Mouse (Mus musculus) ES-E14 (cell line): ENCODE measurements at regions not wholly inside any gene's neighbourhood (a gene's known extent, or its start where the extent isn't known, plus 50 kb on each side); places are given as distances from the start of the nearest gene placed in this dataset.

Experiments used
- DNase-seq: peaks from one replicate; pipeline ENCODE4 v3.0.0-alpha.2; 2013; ENCODE audit warnings: low read depth, low spot score
- H3K27ac ChIP-seq: 2 replicates; pipeline ENCODE4 v1.5.1; 2012; ENCODE audit warnings: low read depth, mild to moderate bottlenecking, low read length, moderate library complexity, mixed read lengths; ENCODE audit not compliant: poor library complexity, insufficient read depth, severe bottlenecking
- H3K36me3 ChIP-seq: 2 replicates; pipeline ENCODE4 v1.6.1; 2012; ENCODE audit warnings: mild to moderate bottlenecking, low read length, moderate library complexity, mixed read lengths; ENCODE audit not compliant: control insufficient read depth, poor library complexity, insufficient read depth, severe bottlenecking
- H3K4me1 ChIP-seq, 2 experiments: fragments of 150-350 bp in 1 of 2; sonication (generic) in 1 of 2; 2 replicates each; pipeline ENCODE4 v1.6.1; 2012; ENCODE audit warnings: low read length in 2 of 2, mild to moderate bottlenecking in 1 of 2, mixed read lengths in 1 of 2; ENCODE audit not compliant: control insufficient read depth in 2 of 2, insufficient read depth in 2 of 2, poor library complexity in 1 of 2
- H3K4me3 ChIP-seq, 2 experiments: fragments of 150-350 bp in 1 of 2; sonication (generic) in 1 of 2; 2 replicates each; pipeline ENCODE4 v1.5.1; 2012; ENCODE audit warnings: low read length in 2 of 2, low read depth in 1 of 2, mild to moderate bottlenecking in 1 of 2, mixed read lengths in 1 of 2; ENCODE audit not compliant: insufficient read depth in 1 of 2, poor library complexity in 1 of 2, severe bottlenecking in 1 of 2
- H3K9ac ChIP-seq: 2 replicates; pipeline ENCODE4 v1.6.1; 2012; ENCODE audit warnings: low read depth, mild to moderate bottlenecking, low read length, mixed read lengths; ENCODE audit not compliant: poor library complexity, insufficient read depth, severe bottlenecking
- H3K9me3 ChIP-seq: fragments of 150-350 bp; sonication (generic); 2 replicates; pipeline ENCODE4 v1.6.1; 2012; ENCODE audit warnings: low read depth, mild to moderate bottlenecking, low read length; ENCODE audit not compliant: control insufficient read depth, insufficient read depth
- CHD2 ChIP-seq: IDR thresholded peaks from 2 replicates; pipeline ENCODE4 v1.6.1; 2014; ENCODE audit warnings: mild to moderate bottlenecking, low read depth, low read length, inconsistent platforms
- HCFC1 ChIP-seq: IDR thresholded peaks from 2 replicates; pipeline ENCODE4 v1.6.1; 2012; ENCODE audit warnings: low read length, inconsistent platforms, borderline replicate concordance; ENCODE audit not compliant: insufficient read depth
- MAFK ChIP-seq: IDR thresholded peaks from 2 replicates; pipeline ENCODE4 v1.6.1; 2014; ENCODE audit warnings: mild to moderate bottlenecking, low read depth, low read length, inconsistent platforms; ENCODE audit not compliant: insufficient read depth
- ZC3H11A ChIP-seq: IDR thresholded peaks from 2 replicates; pipeline ENCODE4 v1.6.1; 2012; ENCODE audit warnings: low read depth, mild to moderate bottlenecking, inconsistent platforms, low read length, borderline replicate concordance
- ZNF384 ChIP-seq: IDR thresholded peaks from 2 replicates; pipeline ENCODE4 v1.6.1; 2012; ENCODE audit warnings: low read depth, low read length, inconsistent platforms
- in situ Hi-C, 2 experiments: fragments of 600-800 bp; cut with MboI; formaldehyde crosslinking; loops; one replicate each; pipeline ENCODE4 v1.15.1; 2025; ENCODE audit warnings: low sequenced_read_pairs in 2 of 2, inconsistent platforms in 1 of 2; ENCODE audit not compliant: unreplicated experiment in 2 of 2

GRCm38 (mm10) chr4:22109410-22109809 lies 178.3 kb downstream of the Faxc start:
- no peaks in the 10 kb centered on the region for H3K4me1 ChIP-seq
- H3K36me3 ChIP-seq, result no peaks in the 10 kb centered on the region
- in situ Hi-C loops, result no loop called here
- no peak for DNase-seq
- H3K27ac ChIP-seq, result no peak overlapping the region
- H3K9ac ChIP-seq, result no peak overlapping the region
- no peak overlapping the region for H3K4me3 ChIP-seq
- H3K9me3 ChIP-seq, result no peaks in the 10 kb centered on the region
- TF ChIP-seq CHD2 (no peak), ZC3H11A (no peak), HCFC1 (no peak), MAFK (no peak), ZNF384 (no peak)

GRCm38 (mm10) chr4:22110400-22110799 lies 179.3 kb downstream of the Faxc start:
- Histone ChIP-seq H3K27ac (no peak overlapping the region), H3K4me1 (no peaks in the 10 kb centered on the region), H3K9ac (no peak overlapping the region), H3K9me3 (no peaks in the 10 kb centered on the region), H3K36me3 (no peaks in the 10 kb centered on the region), H3K4me3 (no peak overlapping the region)
- TF ChIP-seq ZNF384 (no peak), ZC3H11A (no peak), MAFK (no peak), CHD2 (no peak), HCFC1 (no peak)
- DNase-seq, result no peak
- in situ Hi-C loops, result no loop called here

GRCm38 (mm10) chr4:22112209-22112608 lies 181.1 kb downstream of the Faxc start:
- no peaks in the 10 kb centered on the region for H3K36me3 ChIP-seq
- H3K9me3 ChIP-seq, result no peaks in the 10 kb centered on the region
- no peak overlapping the region for H3K27ac ChIP-seq
- no peak for DNase-seq
- TF ChIP-seq HCFC1 (no peak), MAFK (no peak), ZNF384 (no peak), CHD2 (no peak), ZC3H11A (no peak)
- H3K4me3 ChIP-seq, result no peak overlapping the region
- in situ Hi-C loops, result no loop called here
- no peak overlapping the region for H3K9ac ChIP-seq
- H3K4me1 ChIP-seq, result no peaks in the 10 kb centered on the region

- H3K9me3 ChIP-seq, result no peaks in the 10 kb centered on the region
- no peak for TF ChIP-seq ZNF384
- TF ChIP-seq ZC3H11A, result no peak
- no peak overlapping the region for H3K4me3 ChIP-seq
- no peaks in the 10 kb centered on the region for H3K4me1 ChIP-seq
- DNase-seq, result no peak
- H3K27ac ChIP-seq, result no peak overlapping the region
- in situ Hi-C loops, result no loop called here
- no peaks in the 10 kb centered on the region for H3K36me3 ChIP-seq
- H3K9ac ChIP-seq, result no peak overlapping the region
Measured at GRCm38 (mm10) chr4:22114451-22114850, 183.3 kb downstream of the Faxc start.

GRCm38 (mm10) chr4:22119877-22120276 lies 188.7 kb downstream of the Faxc start:
- in situ Hi-C loops, result no loop called here
- no peak overlapping the region for H3K4me3 ChIP-seq
- H3K4me1 ChIP-seq, result no peaks in the 10 kb centered on the region
- H3K27ac ChIP-seq, result no peak overlapping the region
- no peaks in the 10 kb centered on the region for H3K36me3 ChIP-seq
- TF ChIP-seq ZC3H11A (no peak), ZNF384 (no peak), HCFC1 (no peak), MAFK (no peak), CHD2 (no peak)
- no peak overlapping the region for H3K9ac ChIP-seq
- DNase-seq, result no peak
- no peaks in the 10 kb centered on the region for H3K9me3 ChIP-seq
